In genomic region chr5:3845026-3845425, GRCm38 (mm10) we compare ENCODE assay signal across 9 mouse cellular contexts. TPM values are rescaled to one million over a fixed set of nuclear protein-coding genes. Genes with fewer than 3 reads are reported as not detected.
DNase-seq lines count a peak whose midpoint lies in the region; ATAC-seq and TF ChIP-seq lines count a peak whose summit lies in the region.
"Had no signal": no experiment of that assay in that cellular context is flagged by ENCODE, and none has a peak within 500 bp of the region (broad histone marks: within the 10 kb centered on the region; RNA-seq: fewer than 3 reads in every experiment).

Lrrd1 (plus strand) TSS chr5:3845173.

- TF ChIP-seq CTCF in E14TG2a.4 (conservative IDR thresholded peaks at IDR 0.05; ENCODE audit: low read length), result no peak
- no peak for TF ChIP-seq CTCF in hindbrain, postnatal 0 days (IDR thresholded peaks at IDR 0.05; ENCODE audit: low read depth)

- 5% methylated on average over 24 of the region's 24 CpGs for WGBS in heart, embryonic 10.5 days
- 5% methylated on average over 24 of the region's 24 CpGs for WGBS in embryonic facial prominence, embryonic 12.5 days
- WGBS in hindbrain, postnatal 0 days, result 6% methylated on average over 24 of the region's 24 CpGs
- WGBS in neural tube, embryonic 11.5 days, result 6% methylated on average over 24 of the region's 24 CpGs

- H3K27ac ChIP-seq in heart, embryonic 10.5 days, result peak within 1 kb of the TSS; percentile 47; the same call in 1 of the 2 replicates
- H3K27ac ChIP-seq in embryonic facial prominence, embryonic 12.5 days, result no peak within 1 kb of the TSS
- H3K27ac ChIP-seq in hindbrain, postnatal 0 days, result no peak within 1 kb of the TSS
- no peak within 1 kb of the TSS for H3K27ac ChIP-seq in neural tube, embryonic 11.5 days (ENCODE audit: low read depth, low read length)

- intact Hi-C loops in heart, postnatal 25 days (cut with DNase I), result no loop called here

- ATAC-seq in embryonic facial prominence, embryonic 12.5 days (ENCODE audit: insufficient number of reproducible peaks, insufficient read depth, low FRiP score, low TSS enrichment), result peak; percentile 28; the same call in 1 of the 2 replicates
- peak; percentile 47; the same call in 1 of the 2 replicates for ATAC-seq in hindbrain, postnatal 0 days
- ATAC-seq in neural tube, embryonic 11.5 days (ENCODE audit: insufficient read depth, low FRiP score, low TSS enrichment), result peak; percentile 31

- H3K4me1 ChIP-seq in heart, embryonic 10.5 days, result peaks cover 4% of the 10 kb centered on the region; the same call in 1 of the 2 replicates
- peaks cover 6% of the 10 kb centered on the region; the same call in 1 of the 2 replicates for H3K4me1 ChIP-seq in E14TG2a.4 (replicated peaks; ENCODE audit: low read depth, low read length)
- peaks cover 4% of the 10 kb centered on the region; the same call in 1 of the 2 replicates for H3K4me1 ChIP-seq in embryonic facial prominence, embryonic 12.5 days
- H3K4me1 ChIP-seq in hindbrain, postnatal 0 days (ENCODE audit: insufficient read depth, low read length), result 0 out of 2 replicates have a peak, but pooled peaks cover 6% of the 10 kb centered on the region
- no peaks in the 10 kb centered on the region for H3K4me1 ChIP-seq in neural tube, embryonic 11.5 days (ENCODE audit: control insufficient read depth, insufficient read depth, low read length)

- H3K9ac ChIP-seq in embryonic facial prominence, embryonic 12.5 days, result peak within 1 kb of the TSS; percentile 21
- no peak within 1 kb of the TSS for H3K9ac ChIP-seq in hindbrain, postnatal 0 days (replicated peaks; ENCODE audit: low read length)
- H3K9ac ChIP-seq in neural tube, embryonic 11.5 days (ENCODE audit: low read length), result peak within 1 kb of the TSS; percentile 50

- H3K27me3 ChIP-seq in heart, embryonic 10.5 days (ENCODE audit: insufficient read depth, poor library complexity, severe bottlenecking), result no peaks in the 10 kb centered on the region
- peaks cover 12% of the 10 kb centered on the region for H3K27me3 ChIP-seq in E14TG2a.4 (ENCODE audit: insufficient read depth, low read length)
- no peaks in the 10 kb centered on the region for H3K27me3 ChIP-seq in embryonic facial prominence, embryonic 12.5 days
- H3K27me3 ChIP-seq in hindbrain, postnatal 0 days (ENCODE audit: insufficient read depth, low read length), result no peaks in the 10 kb centered on the region
- H3K27me3 ChIP-seq in neural tube, embryonic 11.5 days (ENCODE audit: control insufficient read depth, insufficient read depth, low read length), result no peaks in the 10 kb centered on the region

- peak within 1 kb of the TSS; percentile 77 for H3K4me2 ChIP-seq in embryonic facial prominence, embryonic 12.5 days (replicated peaks)
- H3K4me2 ChIP-seq in hindbrain, postnatal 0 days (ENCODE audit: low read depth, low read length), result peak within 1 kb of the TSS; percentile 59
- peak within 1 kb of the TSS; percentile 54 for H3K4me2 ChIP-seq in neural tube, embryonic 11.5 days (ENCODE audit: low read depth)

- H3K4me3 ChIP-seq in heart, embryonic 10.5 days, result peak within 1 kb of the TSS; percentile 61
- H3K4me3 ChIP-seq in E14TG2a.4 (replicated peaks; ENCODE audit: low read length), result peak within 1 kb of the TSS; percentile 74
- H3K4me3 ChIP-seq in embryonic facial prominence, embryonic 12.5 days, result peak within 1 kb of the TSS; percentile 41
- H3K4me3 ChIP-seq in hindbrain, postnatal 0 days (ENCODE audit: low read length), result peak within 1 kb of the TSS; percentile 35
- H3K4me3 ChIP-seq in neural tube, embryonic 11.5 days (ENCODE audit: low read depth, low read length), result peak within 1 kb of the TSS; percentile 31

- H3K36me3 ChIP-seq in heart, embryonic 10.5 days, result peaks cover 24% of the 10 kb centered on the region
- H3K36me3 ChIP-seq in E14TG2a.4 (ENCODE audit: insufficient read depth, low read length), result peaks cover 5% of the 10 kb centered on the region; the same call in 1 of the 2 replicates
- H3K36me3 ChIP-seq in embryonic facial prominence, embryonic 12.5 days, result 0 out of 2 replicates have a peak, but pooled peaks cover 5% of the 10 kb centered on the region
- 0 out of 2 replicates have a peak, but pooled peaks cover 6% of the 10 kb centered on the region for H3K36me3 ChIP-seq in hindbrain, postnatal 0 days (ENCODE audit: insufficient read depth, low read length)
- H3K36me3 ChIP-seq in neural tube, embryonic 11.5 days (ENCODE audit: control insufficient read depth, insufficient read depth, low read length), result no peaks in the 10 kb centered on the region

- DNase-seq in heart, embryonic 10.5 days (ENCODE audit: low spot score), result no peak
- DNase-seq in heart, postnatal 25 days (ENCODE audit: low spot score), result no peak
- peak; percentile 17 for DNase-seq in hindbrain, postnatal 0 days (ENCODE audit: low spot score)
- peak; percentile 23 for DNase-seq in neural tube, embryonic 11.5 days (ENCODE audit: low spot score)
- DNase-seq in spleen, adult 12 weeks (ENCODE audit: low spot score), result no peak
- DNase-seq in spleen, postnatal 36 days (ENCODE audit: low spot score in 2 of 2), result no peak

- H3K9me3 ChIP-seq in heart, embryonic 10.5 days, result no peaks in the 10 kb centered on the region
- no peaks in the 10 kb centered on the region for H3K9me3 ChIP-seq in E14TG2a.4 (ENCODE audit: low read length)
- no peaks in the 10 kb centered on the region for H3K9me3 ChIP-seq in embryonic facial prominence, embryonic 12.5 days
- H3K9me3 ChIP-seq in hindbrain, postnatal 0 days (ENCODE audit: low read length), result no peaks in the 10 kb centered on the region
- no peaks in the 10 kb centered on the region for H3K9me3 ChIP-seq in neural tube, embryonic 11.5 days (ENCODE audit: control insufficient read depth, low read length)

RNA-seq across cellular contexts. Expression of gene Lrrd1, which starts in this region (rescaled TPM):
- 0.11 and 0.34 TPM in 2 replicates for polyA plus RNA-seq in heart, embryonic 10.5 days (2016; fragmentation: Nextera tagmentation; extraction: Ambion mirVana)
- total RNA-seq in heart, postnatal 25 days (2021), result not detected
- 0.11 and 0.14 TPM in 2 replicates for polyA plus RNA-seq in embryonic facial prominence, embryonic 12.5 days (2016; fragmentation: Nextera tagmentation; extraction: Ambion mirVana)
- total RNA-seq in hindbrain, postnatal 0 days (2014; rRNA removed), result not detected in 2 replicates
- 0.09 TPM in 1 of 2 replicates, not detected in the other for polyA plus RNA-seq in hindbrain, postnatal 0 days (2015; fragmentation: Nextera tagmentation; extraction: Ambion mirVana)
- 0.20 TPM in 1 of 2 replicates, not detected in the other for polyA plus RNA-seq in neural tube, embryonic 11.5 days (2014; fragmentation: Nextera tagmentation; extraction: Ambion mirVana)
- polyA plus RNA-seq: gonadal fat pad, adult 2 months had no signal

Comparison
In these comparisons a context has a peak if more than half of its experiments do, and no peak if none do; other contexts are left out.
1. Peak in ATAC-seq, H3K4me3 ChIP-seq, H3K9ac ChIP-seq and H3K4me2 ChIP-seq in embryonic facial prominence, embryonic 12.5 days; RNA of the gene not detected or under 1 TPM.
2. Peak in DNase-seq, ATAC-seq, H3K4me3 ChIP-seq and H3K4me2 ChIP-seq in hindbrain, postnatal 0 days; RNA of the gene not detected or under 1 TPM.
3. Peak in DNase-seq, ATAC-seq, H3K4me3 ChIP-seq, H3K9ac ChIP-seq and H3K4me2 ChIP-seq in neural tube, embryonic 11.5 days; RNA of the gene not detected or under 1 TPM.